Mouse (Mus musculus) heart, postnatal 4 days (tissue): Measurements from ENCODE around the gene Slc37a1. TPM values are rescaled to one million over a fixed set of nuclear protein-coding genes. Genes with fewer than 3 reads are reported as not detected.

Source experiments
- DNase-seq: peaks from one replicate; pipeline ENCODE4 v3.0.0; 2021
- total RNA-seq, 2 experiments: library from RNA; stranded (reverse); gene quantifications; 2 replicates each; pipeline ENCODE4 v1.2.3; 2021

The Slc37a1 gene
- total RNA-seq, 2 experiments from 2014 or later: 10.8 to 11.6 TPM

DNA sequence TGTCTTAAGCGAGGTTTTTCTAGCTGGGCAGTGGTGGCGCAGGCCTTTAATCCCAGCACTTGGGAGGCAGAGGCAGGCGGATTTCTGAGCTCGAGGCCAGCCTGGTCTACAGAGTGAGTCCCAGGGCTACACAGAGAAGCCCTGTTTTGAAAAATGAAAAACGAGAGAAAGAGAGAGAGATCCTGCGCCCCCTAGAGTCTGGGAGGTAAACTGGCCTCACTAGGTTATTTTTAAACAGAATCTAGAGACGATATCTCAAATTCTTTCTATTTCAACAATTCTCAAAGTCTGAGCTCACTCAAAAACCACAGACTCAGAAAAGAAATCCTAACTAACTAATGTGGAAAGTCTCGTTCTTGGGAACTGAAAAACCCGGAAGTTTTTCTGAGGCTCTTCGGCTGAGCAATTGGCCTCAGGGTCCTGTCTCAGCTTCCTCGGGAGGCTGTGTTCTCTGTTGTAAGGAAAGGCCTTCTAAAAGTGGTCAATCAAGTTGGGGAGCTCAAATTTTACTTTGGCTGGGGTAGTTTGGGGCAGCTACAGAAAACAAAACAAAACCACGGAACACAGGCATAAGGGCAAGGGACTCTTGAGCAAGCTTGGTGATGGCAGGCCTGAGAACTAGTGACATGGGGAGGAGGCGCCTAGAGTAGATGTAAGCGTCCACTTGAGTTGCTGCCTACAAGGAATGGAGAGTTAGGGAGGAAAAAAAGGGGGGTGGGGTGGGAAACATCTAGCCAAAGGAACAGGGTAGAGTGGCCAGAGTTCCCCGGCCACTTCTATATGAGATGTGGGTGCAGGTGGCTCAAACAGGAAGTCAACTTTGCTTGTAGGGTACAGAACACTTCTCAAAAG lies 8.0 kb downstream of the Slc37a1 start:
- no peak for DNase-seq

DNA sequence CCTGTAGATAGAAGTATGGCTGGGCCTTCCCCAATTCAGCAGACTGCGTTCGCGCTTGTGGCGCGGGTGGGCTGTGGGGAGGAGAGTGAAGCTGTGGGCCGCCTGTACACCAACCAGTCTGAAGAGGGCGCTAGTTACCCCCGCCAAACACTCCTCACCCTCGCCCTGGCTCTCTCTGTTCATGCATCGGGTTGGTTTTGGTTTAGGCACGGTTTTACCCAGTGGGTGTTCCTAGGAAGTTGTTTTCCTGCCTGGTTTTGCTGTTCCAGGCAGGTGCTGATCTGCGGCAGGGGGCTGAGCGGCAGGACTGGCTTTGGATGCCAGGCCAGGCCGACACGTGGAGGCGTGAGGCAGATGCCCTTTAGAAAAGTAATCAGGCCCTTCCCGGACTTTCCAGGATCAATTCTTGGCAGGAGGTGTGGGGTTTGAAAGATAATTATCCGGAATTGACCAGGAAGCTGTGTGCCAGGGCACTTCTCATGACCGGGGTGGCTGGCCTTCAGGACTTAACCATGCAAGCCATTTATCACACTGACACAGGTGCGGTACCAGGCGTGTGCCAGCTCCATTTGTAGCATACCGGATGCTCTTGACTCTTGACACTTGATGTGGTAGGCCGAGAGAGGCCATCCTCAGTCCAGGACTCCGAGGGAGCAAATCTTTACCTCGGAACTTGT lies 8.8 kb downstream of the Slc37a1 start:
- DNase-seq: peak; percentile 46

DNA sequence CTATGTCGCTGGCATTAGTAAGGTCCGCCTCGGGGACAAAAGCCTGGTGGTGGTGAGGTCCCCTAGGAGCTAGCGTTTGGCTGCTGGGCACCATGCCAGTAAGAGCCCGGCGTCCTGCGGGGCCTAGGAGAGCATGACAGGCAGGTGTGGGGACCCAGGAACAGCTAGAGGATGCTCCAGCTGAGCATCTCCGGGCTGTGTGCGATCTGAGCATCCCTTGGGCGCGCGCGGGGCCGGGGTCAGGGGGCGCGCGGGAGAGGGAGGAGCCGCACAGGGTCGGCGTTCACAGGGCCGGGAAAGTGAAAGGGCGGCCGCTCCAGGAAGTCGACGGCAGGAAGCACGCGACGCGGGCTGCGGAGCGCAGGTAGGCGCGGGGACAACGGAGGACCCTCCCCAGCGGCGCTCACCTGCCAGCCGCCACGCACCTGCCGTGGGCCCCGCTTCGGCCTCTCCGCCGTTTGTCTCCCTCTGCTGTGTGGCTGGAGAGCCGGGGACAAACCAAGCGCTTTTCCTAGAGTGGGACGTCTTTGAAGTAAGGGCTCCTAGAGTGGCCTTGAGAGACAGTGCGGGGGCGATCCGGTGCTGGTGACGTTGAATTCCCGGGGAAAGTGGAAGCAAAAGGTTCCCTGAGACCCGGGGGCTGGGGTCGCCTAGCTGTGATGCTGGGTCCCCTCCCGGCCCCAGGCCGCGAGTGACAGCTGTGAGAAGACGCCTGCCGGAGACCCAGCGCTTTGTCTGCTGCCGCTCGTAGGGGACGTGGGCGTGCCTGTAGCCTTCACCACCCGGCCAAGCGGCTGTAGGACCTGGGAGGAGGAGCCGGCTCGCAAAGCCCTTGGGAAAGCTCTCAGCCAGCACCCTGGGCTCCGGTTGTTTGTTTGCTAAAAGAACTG lies 9.5 kb downstream of the Slc37a1 start:
- DNase-seq: peak; percentile 86

DNA sequence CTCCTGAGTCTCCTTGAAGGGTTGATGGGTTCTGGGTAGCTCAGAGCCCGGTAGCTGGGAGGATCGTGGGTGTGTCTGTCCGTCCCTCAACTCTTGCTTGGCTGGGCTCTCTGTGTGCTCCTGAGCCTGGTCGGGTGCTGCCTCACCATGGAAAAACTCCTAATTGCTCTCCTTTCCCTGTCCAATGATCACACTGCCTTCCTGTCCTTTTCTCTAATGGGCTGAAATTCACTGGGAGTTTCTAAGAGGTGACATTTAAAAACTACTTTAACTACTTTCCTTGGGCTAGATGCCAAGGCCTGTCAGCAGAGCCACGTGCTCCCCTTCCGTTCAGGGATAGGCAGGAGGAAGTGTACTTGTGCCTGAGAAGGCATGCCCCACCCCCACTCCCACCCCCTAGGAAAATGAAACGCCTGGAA lies 10.9 kb downstream of the Slc37a1 start:
- DNase-seq: peak; percentile 56

DNA sequence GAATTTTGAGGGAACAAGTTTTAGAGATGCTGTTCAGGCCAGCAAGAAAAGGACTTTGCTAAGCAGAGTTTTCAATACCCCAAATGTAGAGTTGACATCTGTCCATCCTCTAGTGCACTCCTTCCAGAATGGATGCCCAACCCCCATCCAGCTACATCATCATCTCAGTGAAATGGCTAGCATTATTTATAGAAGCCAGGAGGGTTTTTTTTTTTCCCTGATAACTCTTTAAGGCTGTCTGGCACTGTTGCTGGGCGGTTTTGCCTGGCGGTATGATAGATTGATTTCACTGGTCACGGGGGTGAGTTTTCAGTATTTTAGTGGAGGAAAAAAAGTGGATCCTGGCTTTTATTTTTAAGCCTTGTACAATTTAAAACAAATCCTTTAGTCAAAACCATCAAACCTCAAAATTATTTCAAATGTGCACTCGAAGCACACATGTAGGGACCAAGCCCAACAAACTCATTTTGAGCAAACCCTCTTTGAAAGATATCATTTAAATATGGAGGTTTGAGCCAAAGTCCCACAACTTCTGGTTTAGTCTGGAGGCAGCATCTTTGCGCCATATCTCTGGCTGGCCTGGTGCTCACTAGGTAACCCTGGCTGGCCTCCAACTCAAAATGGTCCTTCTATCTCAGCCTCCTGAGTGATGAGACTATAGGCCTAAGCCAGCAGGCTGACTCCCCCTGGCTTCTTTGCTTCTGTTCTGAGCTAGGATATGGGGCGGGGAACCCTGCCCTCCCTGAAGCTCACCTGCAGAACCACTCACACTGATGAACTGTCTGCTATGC lies 12.0 kb downstream of the Slc37a1 start:
- peak; percentile 49 for DNase-seq

DNA sequence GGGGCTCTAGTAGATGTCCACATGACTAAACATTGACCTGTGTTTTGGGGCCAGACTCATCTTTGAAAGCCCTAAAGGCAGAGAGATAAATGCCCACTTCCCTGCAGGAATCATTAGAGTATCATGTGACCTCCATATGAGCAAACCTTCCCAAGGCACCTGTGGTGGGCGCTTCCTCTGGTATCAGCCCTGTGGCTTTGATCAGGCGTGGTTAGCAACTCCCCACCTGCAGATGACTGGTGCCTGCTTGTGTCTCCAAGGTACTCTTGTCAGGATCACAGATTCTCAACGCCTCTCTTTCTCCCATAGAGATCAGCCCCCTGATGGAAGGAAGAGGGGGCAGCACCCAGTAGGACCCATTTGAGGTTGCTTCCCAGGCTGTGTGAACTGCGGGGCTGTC lies 13.4 kb downstream of the Slc37a1 start:
- DNase-seq: no peak

DNA sequence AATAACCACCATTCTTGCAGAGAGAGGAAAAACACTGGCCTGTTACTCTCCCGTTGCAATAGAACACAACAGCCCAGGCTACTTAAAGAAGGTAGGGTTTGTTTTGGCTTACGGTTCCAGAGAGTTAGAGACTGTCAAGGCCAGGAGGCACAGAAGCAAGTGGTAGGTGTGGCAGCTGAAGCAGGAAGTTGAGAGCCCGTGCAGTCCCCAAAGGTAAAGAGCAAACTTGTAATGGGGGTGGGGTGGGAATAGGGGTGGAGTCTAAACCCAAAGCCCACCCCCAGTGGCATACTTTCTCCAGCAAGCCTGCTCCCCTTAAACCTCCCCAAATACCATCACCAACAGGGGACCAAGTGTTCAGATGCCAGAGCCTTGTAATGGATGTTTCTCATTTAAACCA lies 14.1 kb downstream of the Slc37a1 start:
- no peak for DNase-seq

DNA sequence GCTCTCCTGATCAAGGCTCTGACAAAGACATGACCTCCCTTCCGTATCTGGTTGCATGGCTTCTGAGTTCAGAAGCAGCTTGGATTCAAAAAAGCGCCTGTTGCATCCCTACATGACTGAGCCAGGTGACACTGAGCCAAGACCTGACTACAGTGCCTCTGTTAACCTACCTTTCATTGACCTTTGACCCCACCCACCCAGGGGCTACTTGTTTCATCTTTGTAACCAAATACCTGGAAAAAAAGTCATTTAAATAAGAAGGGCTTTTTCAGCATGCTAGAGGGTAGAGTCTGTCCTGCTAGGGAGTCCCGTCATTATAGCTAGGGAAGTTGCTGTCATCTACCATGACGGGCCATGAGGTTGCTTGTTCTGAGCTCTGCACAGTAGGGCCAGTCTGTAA lies 16.8 kb downstream of the Slc37a1 start:
- no peak for DNase-seq

DNA sequence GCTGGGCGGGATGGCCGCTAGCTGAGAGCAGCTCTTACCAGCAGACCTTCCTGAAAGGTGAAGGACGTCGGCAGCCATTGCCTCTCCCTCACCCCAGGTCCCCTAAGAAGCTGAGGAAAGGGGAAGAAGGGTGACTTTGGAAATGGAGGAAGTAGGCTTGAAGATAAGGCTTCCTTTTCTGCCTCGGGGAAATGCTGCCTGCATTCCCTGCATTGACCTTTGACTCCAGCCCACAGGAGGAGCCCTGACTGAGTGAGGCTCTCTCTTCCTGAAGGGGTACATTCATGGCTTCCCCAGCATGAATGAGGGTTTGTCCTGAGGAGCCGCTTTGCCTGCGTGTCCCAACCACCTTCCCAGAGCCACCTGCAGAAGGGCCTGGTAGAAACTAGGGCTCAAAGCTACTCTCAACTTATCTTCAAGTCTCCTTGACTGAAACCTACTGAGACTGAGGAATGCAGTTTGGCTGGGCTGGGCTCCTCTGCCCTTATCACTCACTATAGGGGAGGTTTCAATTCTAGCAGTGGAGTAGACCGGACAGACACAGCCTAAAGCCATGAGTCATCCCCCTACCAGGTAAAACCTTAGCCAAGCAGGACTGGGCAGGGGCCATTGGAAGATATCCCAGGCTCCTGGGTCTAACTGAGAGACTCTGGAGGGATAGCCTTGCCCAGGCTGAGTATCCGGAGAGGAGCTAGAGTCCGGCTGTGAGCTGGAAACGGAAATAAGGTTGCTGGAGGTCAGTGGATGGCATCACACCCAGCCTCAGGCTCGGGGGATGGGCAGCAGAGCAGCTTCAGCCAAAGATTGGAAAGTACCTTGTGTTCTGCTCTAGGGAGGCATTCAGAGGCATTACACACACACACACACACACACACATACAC lies 18.5 kb downstream of the Slc37a1 start:
- peak; percentile 75 for DNase-seq

DNA sequence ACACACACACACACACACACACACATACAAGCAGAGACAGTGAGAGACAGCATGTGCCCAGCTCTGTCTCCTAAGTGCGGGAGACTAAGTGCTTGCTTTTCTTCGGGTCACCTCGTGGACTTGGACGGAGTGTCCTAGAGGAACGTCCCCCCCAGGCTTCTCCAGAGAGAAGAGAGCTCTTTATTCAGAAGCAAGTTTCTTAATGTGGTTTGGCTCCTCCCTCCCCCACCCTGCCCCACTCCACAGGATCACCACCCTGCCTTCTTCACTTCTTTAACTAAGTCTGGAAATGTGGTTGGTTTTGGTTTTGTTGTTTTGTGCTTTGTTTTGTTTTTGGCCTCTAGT lies 19.2 kb downstream of the Slc37a1 start:
- DNase-seq: no peak

DNA sequence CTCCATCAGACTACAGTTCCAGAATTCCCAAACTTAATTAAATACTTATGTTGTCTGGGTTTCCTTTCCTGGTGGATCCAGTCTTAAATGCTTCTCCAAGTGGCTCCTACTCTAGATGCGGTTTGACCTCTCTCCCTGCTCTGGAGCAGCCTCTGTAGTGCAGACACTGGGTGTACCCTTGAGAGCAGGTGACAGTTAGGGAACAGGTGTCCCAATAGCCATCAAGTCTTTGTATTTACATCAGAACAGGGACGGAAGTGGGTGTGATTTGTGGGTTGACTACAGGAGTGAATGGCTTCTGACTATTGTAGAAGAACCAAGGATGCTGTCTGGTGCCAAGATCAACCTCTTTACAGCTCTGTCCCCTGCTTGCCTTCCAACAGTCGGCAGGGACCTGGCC lies 21.2 kb downstream of the Slc37a1 start:
- DNase-seq: no peak

DNA sequence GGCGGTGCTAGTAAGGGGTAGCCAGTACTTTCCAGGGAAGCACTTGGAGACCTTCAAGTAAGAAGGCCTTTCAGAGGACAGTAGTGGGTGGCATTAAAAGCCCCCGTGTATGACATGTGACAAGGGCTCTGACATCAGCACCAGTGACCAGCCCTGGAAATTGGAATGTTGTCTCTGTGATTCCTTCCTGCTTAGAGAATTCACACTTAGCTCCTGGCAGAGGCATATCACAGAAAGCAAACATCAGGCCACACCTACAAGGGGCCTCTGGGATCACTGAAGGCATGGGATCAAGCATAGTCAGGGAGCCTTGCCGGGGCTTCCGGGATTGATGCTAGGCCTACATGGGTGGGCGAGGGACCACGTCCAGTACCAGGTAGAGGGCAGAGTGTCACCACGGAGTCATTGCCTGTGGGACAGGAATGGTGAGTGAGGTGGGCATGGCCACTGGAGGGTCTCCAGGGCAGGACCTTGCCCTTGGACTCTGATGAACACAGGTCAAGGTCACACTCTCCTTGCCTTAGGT lies 21.8 kb downstream of the Slc37a1 start:
- DNase-seq: peak; percentile 35

DNA sequence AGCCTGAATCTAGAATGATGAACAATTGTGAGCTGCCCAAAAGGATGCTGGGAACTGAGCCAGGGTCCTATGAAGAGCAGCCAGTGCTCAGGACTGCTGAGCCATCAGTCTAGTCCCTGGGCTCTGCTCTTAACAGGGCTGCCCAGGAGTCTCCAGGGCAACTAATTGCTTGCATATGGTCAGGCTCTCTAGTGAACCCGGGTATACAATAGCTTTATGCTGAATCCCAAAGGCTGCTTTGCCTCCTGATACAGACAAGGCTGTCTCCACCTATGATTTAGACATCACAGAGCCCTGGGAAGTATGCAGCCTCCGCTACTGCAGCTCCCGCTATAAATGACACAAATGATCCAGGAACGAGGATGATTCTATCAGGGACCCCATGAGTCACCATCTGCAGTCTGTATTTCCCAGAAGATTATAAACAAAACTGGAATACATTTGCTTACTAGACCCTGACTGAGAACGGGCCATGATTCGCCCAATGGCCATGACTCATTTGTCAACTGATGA lies 22.7 kb downstream of the Slc37a1 start:
- peak; percentile 24 for DNase-seq

DNA sequence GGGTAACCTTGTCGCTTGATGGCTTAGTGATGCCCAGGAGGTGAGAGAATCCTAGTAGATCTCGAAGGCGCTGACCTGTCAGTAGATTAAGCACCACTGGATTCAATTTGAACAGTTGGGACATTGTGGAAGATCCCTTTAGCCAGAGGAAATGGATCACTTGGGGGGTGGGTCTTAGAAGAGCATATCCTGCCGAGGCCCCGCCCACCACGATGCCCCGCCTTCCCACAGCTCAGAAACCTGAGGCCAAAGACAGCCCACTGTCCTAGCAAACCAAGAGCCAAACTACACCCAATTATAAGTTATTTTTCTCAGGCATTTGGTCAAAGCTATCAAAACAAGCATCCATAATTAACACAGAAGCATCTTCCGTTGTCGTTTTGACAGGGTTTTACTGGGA lies 24.5 kb downstream of the Slc37a1 start:
- DNase-seq: no peak

DNA sequence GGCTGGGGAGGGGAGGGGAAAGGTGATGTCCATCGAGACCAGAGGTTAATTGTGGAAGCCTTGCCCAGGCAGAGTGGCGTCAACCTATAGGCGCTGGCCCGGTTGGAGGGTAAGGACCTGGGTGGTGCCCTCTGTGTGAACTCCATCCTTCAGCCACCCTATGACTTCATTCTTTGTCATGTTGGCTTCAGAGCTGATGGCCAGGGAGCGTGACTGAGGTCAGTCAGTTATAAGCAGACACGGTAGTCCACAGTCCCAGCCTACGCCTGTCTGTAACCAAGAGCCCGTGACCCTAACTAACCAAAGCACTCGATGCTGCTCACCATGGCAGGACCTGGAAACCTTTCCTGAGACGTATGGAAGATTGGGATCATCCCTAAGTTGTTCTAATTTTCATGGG lies 26.1 kb downstream of the Slc37a1 start:
- no peak for DNase-seq

DNA sequence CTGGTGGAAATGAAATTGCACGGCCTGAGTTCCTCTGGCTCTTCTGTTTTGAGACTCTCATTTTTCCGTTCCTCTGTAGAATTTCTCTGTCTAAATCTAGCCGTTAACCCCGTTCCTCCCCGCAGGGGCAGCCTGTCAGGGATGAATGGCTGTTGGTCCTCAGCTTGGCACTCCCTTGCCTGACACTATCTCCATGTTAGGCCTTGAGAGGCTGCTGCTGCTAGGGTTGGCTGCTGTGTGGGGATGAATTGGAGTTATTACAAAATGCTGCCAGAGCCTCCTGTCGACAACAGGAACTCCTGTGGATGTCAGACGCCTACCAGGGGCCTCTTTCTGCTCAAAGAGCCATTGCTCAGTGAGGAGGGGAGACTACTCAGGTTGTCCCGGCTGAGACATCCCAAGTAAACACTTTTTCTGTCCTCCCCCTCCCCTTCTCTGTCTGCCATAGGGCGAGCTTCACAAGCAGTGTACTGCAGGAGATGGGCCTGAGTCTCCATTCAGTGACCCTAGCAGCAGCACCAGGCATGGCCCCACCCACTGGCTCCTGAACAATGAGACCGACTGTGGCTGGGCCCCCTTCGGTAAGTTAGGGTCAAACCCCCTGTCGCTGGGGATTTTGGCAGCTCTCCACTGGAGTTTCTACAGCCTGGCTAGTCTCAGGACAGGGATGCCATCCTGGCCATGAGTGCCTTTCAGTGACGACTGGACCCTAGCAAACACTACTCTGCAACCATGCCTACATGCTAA lies 28.6 kb downstream of the Slc37a1 start:
- peak; percentile 37 for DNase-seq

DNA sequence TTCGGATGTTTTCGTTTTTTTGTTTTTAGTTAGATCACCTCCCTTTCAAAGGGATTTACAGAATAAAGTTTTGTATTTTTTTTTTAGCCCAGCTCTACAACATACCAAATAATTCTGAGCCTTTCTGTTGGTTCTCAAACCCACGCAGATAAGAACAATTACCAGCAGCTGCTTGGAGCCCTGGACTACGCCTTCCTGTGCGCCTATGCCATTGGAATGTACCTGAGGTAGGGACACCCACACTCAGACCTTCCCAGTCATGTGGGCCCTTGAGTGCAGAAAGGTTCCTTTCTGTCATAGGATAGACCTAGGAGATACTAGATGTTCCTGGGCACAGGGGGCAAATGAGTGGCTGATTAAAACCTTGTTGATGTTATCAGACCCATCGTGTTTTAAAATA lies 29.4 kb downstream of the Slc37a1 start:
- no peak for DNase-seq

DNA sequence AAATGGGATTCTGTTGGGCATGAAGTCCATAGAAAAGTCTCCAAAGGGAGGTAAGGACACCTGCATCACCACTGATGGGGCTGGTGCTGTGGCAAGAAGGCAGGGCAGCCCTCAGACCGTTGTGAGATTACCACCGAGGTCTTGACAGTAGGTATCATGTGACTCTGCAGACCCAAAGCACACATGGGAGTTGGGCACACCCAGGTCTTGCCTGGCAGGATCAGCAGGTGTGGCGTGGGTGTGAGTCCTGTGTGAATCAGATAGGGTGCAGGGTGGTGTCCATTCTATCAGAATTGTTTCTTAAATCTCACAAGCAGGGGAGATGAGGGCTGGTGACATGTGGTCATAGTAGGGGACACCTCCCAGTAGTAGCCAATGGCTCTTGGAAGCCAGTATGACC lies 30.4 kb downstream of the Slc37a1 start:
- no peak for DNase-seq

DNA sequence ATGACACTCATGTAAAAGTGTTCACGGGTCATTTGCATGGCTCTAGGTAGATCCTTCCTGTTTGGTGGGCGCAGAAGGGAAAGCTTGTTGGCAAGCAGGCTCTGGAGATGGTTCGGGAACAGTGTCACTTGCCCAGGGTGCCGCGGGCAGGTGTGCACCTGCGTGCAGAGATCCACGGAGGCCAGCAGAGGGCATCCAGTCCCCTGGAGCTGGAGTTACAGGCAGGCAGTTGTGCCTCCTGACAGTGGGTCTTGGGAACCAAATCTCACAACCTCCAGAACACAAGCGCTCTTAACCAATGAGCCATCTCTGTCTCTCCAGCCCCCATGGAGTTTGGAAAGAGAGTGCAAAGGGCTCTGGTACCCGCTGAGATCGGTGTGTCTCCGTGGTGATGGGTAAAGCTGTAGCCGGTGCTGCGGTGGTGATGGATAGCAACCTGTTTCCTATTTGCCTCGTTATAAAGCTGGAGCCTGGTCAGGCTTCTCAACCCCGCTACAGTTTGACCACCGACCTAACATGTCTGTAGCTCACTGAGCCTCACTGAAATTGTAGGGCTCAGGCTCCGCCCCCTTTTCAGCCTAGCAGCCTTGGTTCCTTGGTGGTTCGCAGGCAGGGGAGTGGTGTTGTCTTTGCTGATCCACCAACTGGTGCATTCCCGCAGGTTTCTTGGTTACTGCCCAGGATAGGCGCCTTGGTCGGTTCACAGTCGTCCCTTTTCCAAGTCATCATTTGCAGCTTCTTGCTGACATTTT lies 31.1 kb downstream of the Slc37a1 start:
- DNase-seq: no peak
